Mouse (Mus musculus): ENCODE results near the gene Cog8. TPM values are rescaled to one million over a fixed set of nuclear protein-coding genes. Genes with fewer than 3 reads are reported as not detected.

Gene Cog8
- total and polyA plus RNA-seq, 3 experiments = 27.0 to 27.2 TPM; not detected in 1

GRCm38 (mm10) chr8:107007795-107008194 lies 48.7 kb downstream of the Cog8 start:
- H3K4me3 ChIP-seq (ENCODE audit: control insufficient read depth in 1 of 2, insufficient read depth in 1 of 2, low read depth in 2 of 2, low read length in 2 of 2) = no peak overlapping the region

GRCm38 (mm10) chr8:107002532-107002931 lies 54.0 kb downstream of the Cog8 start:
- Histone ChIP-seq H3K27me3 (ENCODE audit: control insufficient read depth in 1 of 2, insufficient read depth in 2 of 2, low read length in 2 of 2) (no peaks in the 10 kb centered on the region), H3K4me1 (ENCODE audit: control insufficient read depth in 1 of 2, insufficient read depth in 2 of 2, low read length in 2 of 2) (no peaks in the 10 kb centered on the region)
- TF ChIP-seq RAD21 (IDR thresholded peaks at IDR 0.05; ENCODE audit: low read depth, low read length) = peak; percentile 93
- TF ChIP-seq CHD1 (IDR thresholded peaks at IDR 0.05; ENCODE audit: low read depth, low read length) = no peak
- no peak for TF ChIP-seq MAX (IDR thresholded peaks at IDR 0.05; ENCODE audit: low read length)
- 0 out of 2 replicates have a peak, but pooled peaks have one; percentile 26 for TF ChIP-seq MYC (IDR thresholded peaks at IDR 0.05; ENCODE audit: low read depth, low read length)
- TF ChIP-seq TCF12 (IDR thresholded peaks at IDR 0.05; ENCODE audit: low read depth, low read length) = no peak
- TF ChIP-seq GATA1 (IDR thresholded peaks at IDR 0.05; ENCODE audit: low read depth, low read length) = no peak
- TF ChIP-seq SMC3 (IDR thresholded peaks at IDR 0.05; ENCODE audit: low read depth, low read length) = peak; percentile 91
- TF ChIP-seq ZC3H11A (IDR thresholded peaks at IDR 0.05; ENCODE audit: low read depth, low read length) = peak; percentile 76
- TF ChIP-seq SIN3A (IDR thresholded peaks at IDR 0.05; ENCODE audit: low read length) = peak; percentile 35; the same call in 1 of the 2 replicates
- TF ChIP-seq CTCF (IDR thresholded peaks at IDR 0.05 in 2 of 3, conservative IDR thresholded peaks at IDR 0.05 in 1 of 3; ENCODE audit: control insufficient read depth in 1 of 3, insufficient read depth in 1 of 3, low read depth in 2 of 3, low read length in 3 of 3, poor library complexity in 1 of 3, severe bottlenecking in 1 of 3) = peak in 2 of 3 experiments; percentile 94 to 95
- TF ChIP-seq HCFC1 (IDR thresholded peaks at IDR 0.05; ENCODE audit: low read depth, low read length) = no peak
- no peak for TF ChIP-seq POLR2A (IDR thresholded peaks at IDR 0.05; ENCODE audit: control insufficient read depth in 1 of 2, insufficient read depth in 1 of 2, low read depth in 1 of 2, low read length in 2 of 2, poor library complexity in 1 of 2)
- TF ChIP-seq ETS1 (IDR thresholded peaks at IDR 0.05; ENCODE audit: low read depth, low read length) = no peak
- TF ChIP-seq POLR2AphosphoS2 (IDR thresholded peaks at IDR 0.05; ENCODE audit: low read length) = no peak
- no peak for TF ChIP-seq TAL1 (IDR thresholded peaks at IDR 0.05; ENCODE audit: low read length)
- no peak for TF ChIP-seq KAT2A (conservative IDR thresholded peaks at IDR 0.05; ENCODE audit: low read depth, low read length)
- no peak for TF ChIP-seq RCOR1 (IDR thresholded peaks at IDR 0.05; ENCODE audit: low read depth, low read length)
- TF ChIP-seq NELFE (IDR thresholded peaks at IDR 0.05; ENCODE audit: low read depth, low read length) = no peak
- TF ChIP-seq CHD2 (IDR thresholded peaks at IDR 0.05; ENCODE audit: low read length) = no peak
- no peak for TF ChIP-seq MYB (IDR thresholded peaks at IDR 0.05; ENCODE audit: low read depth, low read length)
- no peak for TF ChIP-seq E2F4 (IDR thresholded peaks at IDR 0.05; ENCODE audit: borderline replicate concordance, low read depth, low read length)
- 0 out of 2 replicates have a peak, but pooled peaks have one; percentile 18 for TF ChIP-seq ZNF384 (IDR thresholded peaks at IDR 0.05; ENCODE audit: low read depth, low read length)
- no peak for TF ChIP-seq UBTF (IDR thresholded peaks at IDR 0.05; ENCODE audit: borderline replicate concordance, insufficient read depth, low read depth, low read length)
- 0 out of 2 replicates have a peak, but pooled peaks have one; percentile 27 for TF ChIP-seq MXI1 (IDR thresholded peaks at IDR 0.05; ENCODE audit: low read depth, low read length)
- no peak for TF ChIP-seq BHLHE40 (IDR thresholded peaks at IDR 0.05; ENCODE audit: borderline replicate concordance, low read depth, low read length)
- TF ChIP-seq JUND (IDR thresholded peaks at IDR 0.05; ENCODE audit: low read depth, low read length) = 0 out of 2 replicates have a peak, but pooled peaks have one; percentile 22
- no peak for TF ChIP-seq POLR2AphosphoS5 (IDR thresholded peaks at IDR 0.05; ENCODE audit: borderline replicate concordance, low read depth, low read length)
- no peak for TF ChIP-seq GABPA (IDR thresholded peaks at IDR 0.05; ENCODE audit: low read depth, low read length)
- no peak for TF ChIP-seq MEF2A (IDR thresholded peaks at IDR 0.05; ENCODE audit: extremely low read depth, insufficient replicate concordance, low read depth, low read length, poor library complexity, severe bottlenecking)
- no peak for TF ChIP-seq ZMIZ1 (IDR thresholded peaks at IDR 0.05; ENCODE audit: low read depth, low read length)
- TF ChIP-seq MAZ (IDR thresholded peaks at IDR 0.05; ENCODE audit: low read depth, low read length) = no peak

More at GRCm38 (mm10) chr8:107007795-107008194, 48.7 kb downstream of the Cog8 start:
- no peaks in the 10 kb centered on the region for H3K36me3 ChIP-seq (ENCODE audit: control insufficient read depth in 1 of 2, insufficient read depth in 2 of 2, low read length in 2 of 2)
- no peaks in the 10 kb centered on the region for H3K9me3 ChIP-seq (replicated peaks; ENCODE audit: insufficient read depth, low read length)
- H3K27ac ChIP-seq (ENCODE audit: control insufficient read depth, low read depth, low read length) = no peak overlapping the region
- H3K27me3 ChIP-seq (ENCODE audit: control insufficient read depth in 1 of 2, insufficient read depth in 2 of 2, low read length in 2 of 2) = no peaks in the 10 kb centered on the region
- TF ChIP-seq RAD21 (IDR thresholded peaks at IDR 0.05; ENCODE audit: low read depth, low read length) (no peak), NELFE (IDR thresholded peaks at IDR 0.05; ENCODE audit: low read depth, low read length) (no peak), E2F4 (IDR thresholded peaks at IDR 0.05; ENCODE audit: borderline replicate concordance, low read depth, low read length) (no peak), USF1 (IDR thresholded peaks at IDR 0.05; ENCODE audit: low read depth, low read length) (no peak), ZNF384 (IDR thresholded peaks at IDR 0.05; ENCODE audit: low read depth, low read length) (no peak), NRF1 (IDR thresholded peaks at IDR 0.05; ENCODE audit: insufficient read depth, low read depth, low read length, poor library complexity, severe bottlenecking) (no peak)
- no peak overlapping the region for H3K9ac ChIP-seq (ENCODE audit: control insufficient read depth, low read depth, low read length, poor library complexity, severe bottlenecking)
- H3K4me1 ChIP-seq (ENCODE audit: control insufficient read depth in 1 of 2, insufficient read depth in 2 of 2, low read length in 2 of 2) = no peaks in the 10 kb centered on the region
- H3K79me2 ChIP-seq (ENCODE audit: control insufficient read depth, insufficient read depth, low read length, poor library complexity) = no peaks in the 10 kb centered on the region
- DNase-seq (ENCODE audit: low read depth, low spot score) = no peak

More at GRCm38 (mm10) chr8:107002532-107002931, 54.0 kb downstream of the Cog8 start:
- no peak overlapping the region for H3K4me3 ChIP-seq (ENCODE audit: control insufficient read depth in 1 of 2, insufficient read depth in 1 of 2, low read depth in 2 of 2, low read length in 2 of 2)
- H3K9me3 ChIP-seq (replicated peaks; ENCODE audit: insufficient read depth, low read length) = no peaks in the 10 kb centered on the region
- H3K9ac ChIP-seq (ENCODE audit: control insufficient read depth, low read depth, low read length, poor library complexity, severe bottlenecking) = no peak overlapping the region
- H3K79me2 ChIP-seq (ENCODE audit: control insufficient read depth, insufficient read depth, low read length, poor library complexity) = no peaks in the 10 kb centered on the region
- peak; percentile 87 for DNase-seq (ENCODE audit: low read depth, low spot score)
- H3K36me3 ChIP-seq (ENCODE audit: control insufficient read depth in 1 of 2, insufficient read depth in 2 of 2, low read length in 2 of 2) = no peaks in the 10 kb centered on the region
- no peak overlapping the region for H3K27ac ChIP-seq (ENCODE audit: control insufficient read depth, low read depth, low read length)

Measured in MEL (cell line).